Comparison of ENCODE assay signal across 35 mouse cellular contexts in genomic region chrX:143678566-143678965, GRCm38 (mm10).
"Had no signal": no experiment of that assay in that cellular context is flagged by ENCODE, and none has a peak within 500 bp of the region (broad histone marks: within the 10 kb centered on the region; RNA-seq: fewer than 3 reads in every experiment).

No protein-coding gene starts in this region.

- H3K4me3 ChIP-seq: heart, embryonic 10.5 days; heart, embryonic 12.5 days; heart, embryonic 13.5 days; heart, embryonic 15.5 days; hindbrain, embryonic 10.5 days; hindbrain, embryonic 12.5 days; hindbrain, embryonic 13.5 days; hindbrain, embryonic 15.5 days; intestine, embryonic 15.5 days; kidney, embryonic 15.5 days; layer of hippocampus, adult 2 months had no signal

- DNase-seq: heart, postnatal 10 days; heart, postnatal 14 days; heart, postnatal 36 days; heart, postnatal 4 days; kidney, adult 11 months; kidney, adult 18-20 months; kidney, adult 2 months; kidney, adult 8-10 months; kidney, adult 9 months; kidney, postnatal 10 days; kidney, postnatal 14 days; kidney, postnatal 25 days; kidney, postnatal 36 days; kidney, postnatal 4 days; layer of hippocampus, adult 9-11 months; layer of hippocampus, postnatal 36 days had no signal

- H3K4me2 ChIP-seq: heart, embryonic 11.5 days; heart, embryonic 12.5 days; heart, embryonic 13.5 days; heart, embryonic 15.5 days; hindbrain, embryonic 12.5 days; hindbrain, embryonic 13.5 days; hindbrain, embryonic 14.5 days; hindbrain, embryonic 15.5 days; intestine, embryonic 15.5 days; kidney, embryonic 15.5 days had no signal

- H3K9me3 ChIP-seq: heart, embryonic 10.5 days; heart, embryonic 12.5 days; heart, embryonic 13.5 days; heart, embryonic 15.5 days; hindbrain, embryonic 10.5 days; hindbrain, embryonic 12.5 days; hindbrain, embryonic 13.5 days; hindbrain, embryonic 15.5 days; intestine, embryonic 15.5 days; kidney, embryonic 15.5 days had no signal

- H3K27me3 ChIP-seq: heart, embryonic 12.5 days; heart, embryonic 13.5 days; heart, embryonic 15.5 days; hindbrain, embryonic 12.5 days; hindbrain, embryonic 13.5 days; hindbrain, embryonic 15.5 days; intestine, embryonic 15.5 days had no signal

- ATAC-seq: hindbrain, embryonic 16.5 days; hindbrain, postnatal 0 days; inflammation-experienced regulatory T-cells, adult 6 months; intestine, embryonic 15.5 days; intestine, embryonic 16.5 days; intestine, postnatal 0 days had no signal

- H3K4me1 ChIP-seq: heart, embryonic 10.5 days; heart, embryonic 12.5 days; heart, embryonic 13.5 days; heart, embryonic 15.5 days; hindbrain, embryonic 10.5 days; hindbrain, embryonic 12.5 days; hindbrain, embryonic 13.5 days; hindbrain, embryonic 15.5 days; intestine, embryonic 15.5 days; kidney, embryonic 15.5 days had no signal

- H3K27ac ChIP-seq: heart, embryonic 10.5 days; heart, embryonic 13.5 days; heart, embryonic 15.5 days; hindbrain, embryonic 10.5 days; hindbrain, embryonic 12.5 days; hindbrain, embryonic 13.5 days; hindbrain, embryonic 14.5 days; hindbrain, embryonic 15.5 days; hindbrain, postnatal 0 days; intestine, embryonic 15.5 days; kidney, embryonic 15.5 days; kidney, postnatal 0 days; layer of hippocampus, adult 2 months had no signal

- H3K36me3 ChIP-seq: heart, embryonic 10.5 days; heart, embryonic 12.5 days; heart, embryonic 13.5 days; heart, embryonic 15.5 days; hindbrain, embryonic 10.5 days; hindbrain, embryonic 12.5 days; hindbrain, embryonic 13.5 days; hindbrain, embryonic 15.5 days; intestine, embryonic 15.5 days; kidney, embryonic 15.5 days had no signal

- H3K9ac ChIP-seq: heart, embryonic 12.5 days; heart, embryonic 13.5 days; heart, embryonic 15.5 days; hindbrain, embryonic 12.5 days; hindbrain, embryonic 13.5 days; hindbrain, embryonic 14.5 days; hindbrain, embryonic 15.5 days; intestine, embryonic 15.5 days; kidney, embryonic 15.5 days had no signal
